Mouse (Mus musculus) adrenal gland, postnatal 14 days (tissue): ENCODE results near the gene Gm20695. TPM values are rescaled to one million over a fixed set of nuclear protein-coding genes. Genes with fewer than 3 reads are reported as not detected.

ENCODE experiments used
- DNase-seq: peaks from one replicate; pipeline ENCODE4 v3.0.0; 2021; ENCODE audit warnings: mixed read lengths
- long read RNA-seq, 2 experiments: library from polyadenylated mRNA; stranded (forward); transcript quantifications; one replicate each; pipeline ENCODE4 v2.0.0; 2021
- total RNA-seq: library from RNA; stranded (reverse); gene quantifications from 2 replicates; pipeline ENCODE4 v1.2.3, GENCODE M21; 2021

Gene Gm20695
- total RNA-seq: 0.86 and 1.4 TPM in 2 replicates
- long read RNA-seq, experiment 1: 0 reads
- long read RNA-seq, experiment 2, partial matches to known transcripts: 0 of 2 reads
- long read RNA-seq, experiment 2, other reads (novel, unspliced or antisense): 2 of 2 reads

DNA sequence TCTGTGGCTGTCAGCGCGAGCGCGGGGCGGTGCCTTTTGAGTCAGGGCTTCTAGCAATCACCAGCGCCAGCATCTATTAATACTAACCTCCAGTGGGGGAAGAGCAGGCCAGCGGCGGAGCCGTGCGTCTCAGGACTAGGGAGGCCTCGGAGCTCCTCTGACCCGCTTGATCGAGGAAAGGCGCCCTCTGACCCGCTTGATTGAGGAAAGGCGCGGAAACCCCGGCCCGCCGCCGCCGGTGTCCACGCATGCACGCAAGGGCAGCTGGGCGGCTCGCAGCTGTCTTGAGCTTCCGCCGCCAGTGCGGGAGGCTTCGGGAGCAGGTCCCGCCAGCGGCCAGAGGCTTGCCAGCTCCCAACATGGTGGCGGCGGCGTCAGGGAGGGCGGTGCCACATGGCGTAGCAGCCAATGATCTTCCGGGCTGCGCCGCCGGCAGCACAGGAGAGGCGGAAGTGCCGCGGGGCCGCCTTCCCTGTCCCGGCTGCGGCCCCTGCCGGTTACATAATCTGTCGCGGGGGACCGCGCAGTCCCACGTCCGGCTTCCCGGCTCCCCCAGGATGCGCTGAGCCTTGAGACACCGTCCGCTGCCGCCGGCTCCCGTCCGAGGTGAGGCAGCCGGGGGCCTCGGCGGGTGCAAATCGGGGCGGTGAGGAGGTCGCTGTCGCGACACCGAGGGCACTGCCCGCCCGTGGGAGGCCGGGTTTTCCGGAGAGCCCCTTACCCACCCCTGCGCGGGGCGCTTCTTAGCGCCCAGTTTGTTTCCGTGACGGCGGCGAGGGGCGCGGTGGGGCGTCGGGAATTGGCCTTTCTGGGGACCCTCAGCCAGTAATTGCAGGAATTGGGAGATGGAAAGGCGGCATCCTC is at the start of gene Gm20695, which contains the start of gene Zfp597:
Gene Gm20695 (plus strand): TSS at position 448 of the 864 bp plus-strand sequence.
Gene Zfp597 (minus strand): TSS at position 361 of the 864 bp plus-strand sequence.
- peak; percentile 97 for DNase-seq

DNA sequence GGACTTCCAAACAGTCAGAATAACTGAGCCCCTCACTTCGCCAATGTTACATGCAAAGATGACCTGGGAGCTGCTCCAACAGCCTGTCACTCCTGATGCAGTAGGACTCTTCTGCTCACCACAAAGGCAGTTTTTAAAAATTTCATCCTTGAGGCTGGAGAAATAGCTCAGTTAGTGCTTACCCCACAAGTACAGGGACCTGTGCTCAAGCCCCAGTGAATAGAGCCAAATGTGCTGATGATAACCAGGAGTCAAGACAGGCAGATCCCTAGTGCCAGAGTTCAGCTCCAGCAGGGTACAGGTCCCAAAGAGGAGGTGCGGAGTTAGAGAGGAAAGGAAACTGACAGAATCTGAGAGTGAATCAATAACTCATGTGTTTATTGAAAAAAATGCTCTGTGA is 49.0 kb upstream of the Gm20695 start:
- DNase-seq: no peak

DNA sequence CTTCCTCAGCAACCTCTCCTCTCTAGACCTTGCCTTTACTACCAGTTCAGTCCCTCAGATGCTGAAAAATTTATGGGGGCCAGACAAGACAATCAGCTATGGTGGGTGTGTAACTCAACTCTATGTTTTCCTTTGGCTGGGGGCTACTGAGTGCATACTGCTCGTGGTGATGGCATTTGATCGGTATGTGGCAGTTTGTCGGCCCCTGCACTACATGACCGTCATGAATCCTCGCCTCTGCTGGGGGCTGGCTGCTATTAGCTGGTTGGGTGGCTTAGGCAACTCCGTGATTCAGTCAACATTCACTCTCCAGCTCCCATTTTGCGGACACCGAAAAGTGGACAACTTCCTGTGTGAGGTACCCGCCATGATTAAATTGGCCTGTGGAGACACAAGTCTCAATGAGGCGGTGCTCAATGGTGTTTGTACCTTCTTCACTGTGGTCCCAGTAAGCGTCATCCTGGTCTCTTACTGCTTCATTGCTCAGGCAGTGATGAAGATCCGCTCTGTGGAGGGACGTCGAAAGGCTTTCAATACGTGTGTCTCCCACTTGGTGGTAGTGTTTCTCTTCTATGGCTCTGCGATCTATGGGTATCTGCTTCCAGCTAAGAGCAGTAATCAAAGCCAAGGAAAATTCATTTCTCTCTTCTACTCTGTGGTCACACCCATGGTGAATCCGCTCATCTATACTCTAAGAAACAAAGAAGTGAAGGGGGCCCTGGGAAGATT is 45.1 kb upstream of the Gm20695 start:
- DNase-seq: peak; percentile 56

DNA sequence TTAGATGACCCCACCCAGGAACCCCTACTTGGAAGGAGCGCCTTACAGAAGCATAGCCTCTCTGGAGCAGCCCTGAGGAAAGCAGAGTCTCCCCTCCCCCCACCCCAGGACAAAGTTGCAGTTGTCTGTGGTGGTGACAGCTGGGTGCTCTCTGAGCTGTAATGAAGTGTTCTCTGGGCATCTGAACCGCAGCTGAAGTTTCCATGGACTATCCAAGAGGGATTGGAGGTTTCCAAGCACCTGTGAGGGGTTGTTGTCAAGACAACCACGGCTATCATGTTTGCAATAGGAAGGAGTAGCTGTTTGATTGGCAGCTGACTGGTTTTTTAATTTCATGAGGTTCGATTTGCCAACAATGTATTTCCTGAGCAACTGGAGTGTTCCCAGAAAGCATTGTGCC is 41.5 kb upstream of the Gm20695 start:
- DNase-seq: no peak

DNA sequence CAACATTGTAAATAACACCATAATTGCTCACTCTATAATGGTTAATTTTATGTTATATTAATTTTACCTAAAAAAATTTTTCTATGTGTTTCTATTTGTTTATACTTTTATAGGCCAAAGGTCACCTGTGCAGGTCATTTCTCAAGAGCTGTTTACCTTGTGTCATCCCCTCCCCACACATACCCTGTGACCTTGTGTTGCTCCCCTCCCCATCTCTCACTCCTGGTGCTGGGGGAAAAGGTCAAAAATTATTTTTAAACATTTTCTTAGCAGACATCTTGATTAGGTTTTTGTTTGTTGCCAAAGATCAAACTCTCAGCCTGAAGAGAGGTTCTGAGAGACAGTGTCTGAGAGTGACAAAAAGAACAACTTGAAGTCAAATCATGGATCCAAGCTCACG is 40.7 kb upstream of the Gm20695 start:
- DNase-seq: no peak

DNA sequence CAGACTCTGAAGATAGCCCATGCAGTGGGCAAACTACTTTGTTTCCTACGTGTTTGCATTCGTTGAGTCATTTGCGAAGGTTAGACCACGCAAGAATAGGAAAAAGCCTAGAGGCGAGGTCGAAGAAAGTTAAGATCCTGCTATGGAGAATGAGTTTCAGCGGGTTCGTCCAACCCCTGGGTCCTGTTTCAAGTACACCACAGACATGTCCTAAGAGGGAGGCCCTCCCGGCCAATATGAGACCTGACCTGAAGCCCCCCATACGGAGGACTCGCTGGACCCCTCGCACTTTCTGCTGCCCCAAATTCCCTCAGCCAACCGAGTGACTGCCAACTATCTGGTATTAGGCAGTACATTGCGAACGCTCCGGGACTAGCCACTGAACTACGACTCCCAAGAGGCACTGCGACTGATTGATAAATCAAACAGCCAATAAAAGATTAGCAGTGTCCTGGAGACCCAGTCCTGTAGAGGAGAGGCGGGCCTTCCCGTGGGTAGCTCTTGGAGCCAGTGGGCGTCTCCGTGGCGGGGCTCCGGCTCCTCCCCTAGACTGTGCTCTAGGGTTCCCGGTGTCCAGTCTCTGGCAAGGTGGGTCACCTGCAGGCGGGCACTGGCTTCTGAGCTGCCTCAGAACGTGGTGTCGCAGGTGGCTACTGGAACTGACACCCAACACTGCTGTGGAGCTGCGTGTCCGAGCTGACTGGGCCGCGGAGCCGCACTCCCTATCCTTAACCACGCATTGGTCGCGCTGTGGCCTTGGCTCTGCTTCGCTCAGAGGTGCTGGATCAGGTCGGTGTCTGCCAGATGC is 37.5 kb upstream of the Gm20695 start, which contains the start of gene Zfp174:
Gene Zfp174 (plus strand): TSS at position 558 of the 808 bp plus-strand sequence.
- DNase-seq: peak; percentile 96

DNA sequence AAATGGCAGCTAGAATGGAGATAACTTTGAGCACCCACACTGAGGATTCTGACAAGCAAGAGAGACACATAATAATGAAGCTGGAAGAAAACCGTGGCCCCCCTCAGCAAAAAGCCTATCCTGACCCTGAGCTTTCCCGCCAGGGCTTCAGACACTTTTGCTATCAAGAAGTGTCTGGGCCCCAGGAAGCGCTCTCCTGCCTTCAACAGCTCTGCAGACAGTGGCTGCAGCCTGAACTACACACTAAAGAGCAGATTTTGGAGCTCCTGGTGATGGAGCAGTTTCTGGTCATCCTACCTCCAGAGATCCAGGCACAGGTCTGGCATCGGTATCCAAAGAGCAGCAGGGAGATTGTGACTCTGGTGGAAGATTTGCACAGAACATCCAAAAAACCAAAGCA is 36.6 kb upstream of the Gm20695 start:
- peak; percentile 28 for DNase-seq

DNA sequence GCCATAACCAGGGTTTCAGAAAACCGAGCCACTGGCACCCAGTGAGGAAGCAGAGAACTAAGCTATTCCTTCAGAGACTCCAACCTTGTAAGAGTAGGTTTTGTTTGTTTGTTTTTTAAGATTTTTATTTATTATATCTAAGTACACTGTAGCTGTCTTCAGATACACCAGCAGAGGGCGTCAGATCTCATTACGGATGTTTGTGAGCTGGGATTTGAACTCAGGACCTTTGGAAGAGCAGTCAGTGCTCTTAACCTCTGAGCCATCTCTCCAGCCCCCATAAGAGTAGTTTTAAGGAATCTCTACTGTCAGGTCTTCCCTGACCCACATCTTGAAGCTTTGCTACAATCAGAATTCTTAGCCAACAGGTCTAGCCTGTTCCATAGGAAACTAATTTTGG is 36.0 kb upstream of the Gm20695 start:
- DNase-seq: no peak

DNA sequence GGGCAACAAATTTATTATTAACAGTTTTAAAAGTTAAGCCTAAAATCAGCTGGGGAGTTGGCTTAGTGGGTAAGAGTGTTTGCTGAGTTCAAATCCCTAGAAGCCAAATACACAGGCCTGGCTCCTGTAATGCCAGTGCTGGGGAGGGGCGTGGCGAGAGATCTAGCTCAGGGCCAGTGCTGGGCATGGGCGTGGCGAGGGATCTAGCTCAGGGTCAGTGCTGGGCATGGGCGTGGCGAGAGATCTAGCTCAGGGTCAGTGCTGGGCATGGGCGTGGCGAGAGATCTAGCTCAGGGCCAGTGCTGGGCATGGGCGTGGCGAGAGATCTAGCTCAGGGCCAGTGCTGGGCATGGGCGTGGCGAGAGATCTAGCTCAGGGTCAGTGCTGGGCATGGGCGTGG is 33.1 kb upstream of the Gm20695 start:
- peak; percentile 81 for DNase-seq

DNA sequence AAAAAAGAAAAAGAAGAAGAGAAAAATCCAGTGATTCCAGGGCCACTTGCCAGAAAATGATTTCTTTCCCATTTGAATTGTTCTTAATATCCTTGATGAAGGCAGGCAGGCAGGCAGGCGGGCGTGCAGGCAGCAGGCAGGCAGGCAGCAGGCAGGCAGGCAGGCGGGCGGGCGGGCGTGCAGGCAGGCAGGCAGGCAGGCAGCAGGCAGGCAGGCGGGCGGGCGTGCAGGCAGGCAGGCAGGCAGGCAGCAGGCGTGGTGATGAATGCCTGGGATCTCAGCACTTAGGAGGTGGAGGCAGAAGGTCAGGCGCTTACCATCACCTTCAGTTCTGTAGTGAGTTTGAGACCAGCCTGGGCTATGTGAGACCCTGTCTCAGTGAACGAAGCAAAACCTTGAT is 31.9 kb upstream of the Gm20695 start:
- DNase-seq: peak; percentile 36

DNA sequence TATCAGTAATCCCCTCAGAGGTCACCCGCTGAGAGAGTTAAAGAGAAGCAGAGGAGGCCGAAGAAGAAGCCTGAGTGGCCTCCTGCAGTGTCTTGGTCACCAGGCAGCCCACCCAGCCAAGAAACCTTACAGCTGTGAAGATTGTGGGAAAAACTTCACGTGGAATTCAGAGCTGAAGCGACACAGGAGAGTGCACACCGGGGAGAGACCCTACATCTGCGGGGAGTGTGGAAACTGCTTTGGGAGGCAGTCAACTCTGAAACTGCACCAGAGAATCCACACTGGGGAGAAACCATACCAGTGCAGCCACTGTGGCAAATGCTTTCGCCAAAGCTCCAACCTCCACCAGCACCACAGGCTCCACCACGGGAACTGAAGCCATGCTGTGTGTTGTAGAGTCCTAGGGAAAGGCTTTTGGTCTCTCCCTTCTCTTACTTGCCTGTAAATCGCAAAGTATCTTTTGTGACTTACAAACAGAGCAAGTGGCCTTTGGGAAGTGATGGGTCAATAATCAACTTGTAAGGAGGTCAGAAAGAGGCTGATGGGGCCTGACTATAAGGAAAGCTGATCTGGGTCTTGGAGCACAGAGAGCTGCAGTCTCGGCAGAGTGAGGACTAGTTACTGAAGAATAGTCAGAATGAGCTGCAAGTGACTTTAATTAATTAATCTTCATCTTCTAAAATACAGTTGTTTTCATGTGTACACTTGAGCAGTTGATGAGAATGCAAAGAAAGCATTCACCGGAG is 29.8 kb upstream of the Gm20695 start:
- DNase-seq: no peak

DNA sequence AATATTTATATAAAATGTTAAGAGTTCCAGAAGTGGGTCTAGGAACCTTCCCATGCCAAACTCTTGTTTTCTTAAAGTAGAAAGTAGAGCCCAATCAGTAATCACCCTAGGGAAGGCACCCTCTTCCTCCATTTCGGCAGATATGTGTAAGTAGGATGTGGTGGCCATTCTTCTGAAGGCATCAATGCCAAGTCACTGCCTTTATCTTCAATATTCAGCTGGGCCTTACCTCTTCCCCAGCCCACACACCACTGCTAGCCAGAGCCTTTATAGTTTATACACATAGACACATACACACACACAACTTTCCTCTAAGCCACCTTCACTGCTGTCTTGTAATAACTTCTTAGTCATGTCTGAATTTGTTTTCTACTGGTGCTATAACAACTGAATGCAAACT is 28.7 kb upstream of the Gm20695 start:
- no peak for DNase-seq

DNA sequence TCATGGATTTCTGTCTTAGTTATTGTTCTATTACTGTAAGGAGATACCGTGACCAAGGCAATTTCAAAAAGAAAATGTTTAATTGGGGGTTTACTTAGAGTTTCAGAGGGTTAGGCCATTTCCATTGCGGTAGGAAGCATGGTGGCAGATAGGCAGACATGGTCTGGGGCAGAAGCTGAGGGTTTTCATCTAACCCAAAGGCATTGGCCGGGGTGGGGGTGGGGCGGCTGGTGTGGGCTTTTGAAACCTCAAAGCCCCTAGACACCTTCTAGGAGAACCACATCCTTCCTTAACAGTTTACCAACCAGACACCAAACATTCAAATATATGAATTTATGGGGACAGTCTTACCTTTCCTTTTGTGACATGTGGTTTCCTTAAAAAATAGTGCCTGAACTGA is 25.2 kb upstream of the Gm20695 start:
- no peak for DNase-seq

DNA sequence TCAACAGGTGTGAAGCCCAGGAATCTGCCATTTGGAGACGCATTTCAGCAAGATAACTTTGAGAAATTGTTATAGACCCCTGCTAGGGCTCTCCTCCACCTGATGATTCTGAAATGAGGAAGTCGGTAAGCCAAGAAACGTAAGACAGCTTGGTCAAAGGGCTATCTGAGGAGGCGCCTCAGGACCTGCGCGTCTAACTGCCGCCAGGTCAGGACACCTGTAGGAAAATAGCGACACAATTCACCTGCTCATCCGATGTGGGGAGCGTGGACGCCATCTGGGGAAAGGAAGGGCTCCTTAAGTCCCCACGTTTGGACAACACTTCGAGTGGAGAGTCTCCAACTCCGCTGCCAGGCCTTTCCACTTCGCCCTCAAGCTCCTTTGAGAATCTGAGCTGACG is 12.6 kb upstream of the Gm20695 start:
- DNase-seq: no peak

DNA sequence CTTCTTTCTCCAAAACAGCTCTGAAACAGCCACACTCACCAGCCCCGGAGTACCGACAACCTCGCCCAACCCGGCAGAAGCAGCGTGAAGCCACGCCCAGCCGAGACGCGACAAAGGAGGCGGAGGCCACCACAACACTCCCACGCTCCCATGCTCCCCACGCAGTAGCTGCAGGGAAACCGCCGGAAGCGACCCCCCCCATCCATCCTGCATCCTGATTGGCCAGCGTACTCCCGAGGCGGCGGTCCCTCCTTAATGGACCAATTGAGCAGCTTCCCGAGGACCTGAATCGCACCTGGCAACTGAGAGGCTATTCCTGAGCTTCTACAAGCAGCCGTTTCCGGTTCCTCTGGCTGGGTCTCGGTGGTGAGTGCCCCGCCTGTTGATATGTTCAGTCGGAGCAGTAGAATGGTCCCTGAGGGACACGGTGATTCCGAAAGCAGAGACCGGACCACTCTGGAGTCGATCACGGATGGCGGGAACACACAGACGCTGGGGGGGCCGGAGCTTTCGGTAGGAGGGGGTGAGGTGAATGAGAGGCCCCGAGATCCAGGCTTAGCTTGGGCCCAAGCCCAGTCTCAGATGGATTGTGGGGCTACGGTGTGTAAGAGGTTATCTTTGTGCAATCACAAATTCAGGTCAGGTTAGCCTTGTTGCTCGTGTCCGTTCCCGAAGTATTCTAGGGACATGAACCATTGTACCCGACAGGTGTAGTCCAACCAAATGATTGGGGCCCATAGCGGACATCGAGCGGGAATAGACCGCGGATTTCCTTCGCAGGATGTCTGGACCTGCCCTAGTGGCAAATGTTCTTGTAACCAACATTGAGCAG is 12.0 kb upstream of the Gm20695 start, which contains the start of gene Naa60:
Gene Naa60 (plus strand): TSS at position 160 of the 832 bp plus-strand sequence.
- DNase-seq: peak; percentile 96

DNA sequence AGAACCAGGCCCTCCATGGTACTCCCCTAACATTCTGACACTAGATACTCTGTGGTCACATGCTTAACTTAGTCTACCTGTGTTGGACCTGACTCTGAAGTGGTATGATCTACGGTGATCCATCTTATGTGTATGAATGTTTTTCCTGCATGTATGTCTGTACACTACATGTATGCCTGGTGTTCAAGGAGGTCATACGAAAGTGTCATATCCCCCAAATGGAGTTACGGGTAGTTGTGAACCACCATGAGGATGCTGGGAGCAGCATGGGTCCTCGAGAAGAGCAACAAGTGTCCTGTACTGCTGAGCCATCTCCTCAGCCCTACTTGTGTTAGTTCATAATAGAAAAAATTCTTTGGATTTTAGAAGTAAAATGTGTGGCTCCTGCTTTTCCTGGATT is 8.1 kb upstream of the Gm20695 start:
- DNase-seq: no peak

DNA sequence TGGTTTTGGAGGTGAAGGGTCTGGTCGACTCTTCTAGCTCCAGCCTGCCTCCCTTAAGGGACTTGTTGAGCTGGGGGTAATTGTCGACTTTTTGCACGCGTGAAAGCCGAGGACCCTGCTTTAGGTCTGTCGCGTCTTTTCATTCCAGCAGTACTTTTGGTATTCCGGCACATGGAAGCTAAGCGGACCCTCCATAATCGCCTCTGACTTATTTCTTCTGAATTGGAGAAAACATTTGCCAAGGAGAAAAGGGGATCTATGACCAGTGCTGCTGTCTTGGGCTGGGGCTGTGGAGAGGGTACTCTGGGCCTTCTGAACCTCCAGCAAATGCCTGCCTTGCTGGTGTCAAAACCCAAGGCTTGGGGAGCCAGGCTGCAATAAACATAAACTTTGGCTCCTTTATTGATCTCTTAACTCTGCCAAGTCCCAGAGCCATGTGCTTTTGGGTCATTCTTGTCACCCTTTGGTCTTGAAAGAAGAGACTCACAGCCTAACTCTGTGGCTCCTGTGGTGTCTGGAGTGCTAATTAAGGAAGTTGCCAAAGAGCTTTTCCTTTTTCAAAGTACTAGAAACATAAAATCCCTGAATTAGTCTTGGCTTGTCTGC is 720 bp downstream of the Gm20695 start:
- DNase-seq: peak; percentile 11

DNA sequence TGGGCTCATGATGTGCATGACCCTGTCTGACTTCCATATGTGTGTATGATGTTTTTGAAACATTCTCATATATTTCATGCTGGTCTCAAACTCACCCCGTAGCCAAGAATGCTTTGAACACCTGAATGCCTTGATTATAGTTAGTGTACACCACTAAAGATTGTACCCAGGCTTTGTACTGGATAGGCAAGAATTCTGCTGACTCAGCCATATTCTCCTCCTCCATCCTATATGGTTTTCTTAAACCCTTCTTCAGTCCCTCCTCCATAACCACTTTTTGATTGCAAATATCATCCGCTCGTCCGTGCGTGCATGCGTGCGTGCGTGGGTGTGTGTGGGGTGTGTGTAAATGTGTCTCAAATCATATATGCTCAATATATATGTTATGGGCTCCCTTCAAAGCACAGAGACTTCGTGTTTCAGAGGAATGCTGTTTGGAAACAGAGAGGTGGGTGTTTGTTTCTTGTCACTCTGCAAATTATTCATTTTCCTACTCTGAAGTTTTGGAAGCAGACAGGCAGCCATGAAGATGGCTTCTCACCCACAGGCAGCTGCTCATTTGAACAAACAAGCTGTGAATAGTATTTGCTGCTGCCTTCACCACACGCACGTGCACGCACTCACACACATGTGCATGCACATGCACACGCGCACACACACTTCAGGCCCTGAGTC is 7.3 kb downstream of the Gm20695 start:
- no peak for DNase-seq

DNA sequence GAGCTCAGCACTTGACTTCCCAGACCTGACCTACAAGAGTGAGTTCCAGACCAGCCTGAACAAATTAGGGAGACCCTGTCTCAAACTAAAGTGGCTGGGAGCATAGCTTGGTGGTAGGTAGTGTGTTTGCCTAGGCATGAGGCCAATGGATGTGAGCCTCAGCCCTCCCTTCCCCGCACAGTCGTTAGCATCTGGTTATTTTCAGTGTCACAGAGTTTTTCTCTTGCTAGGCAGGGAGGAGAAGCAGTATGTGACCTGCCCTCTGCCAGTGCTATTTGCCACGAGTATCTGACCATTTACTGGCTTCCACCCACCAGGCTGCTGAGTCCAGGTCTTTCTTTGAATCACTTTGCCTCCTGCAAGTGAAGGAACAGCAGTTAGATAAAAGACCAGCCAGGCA is 9.3 kb downstream of the Gm20695 start:
- no peak for DNase-seq
